In the genomic region with DNA sequence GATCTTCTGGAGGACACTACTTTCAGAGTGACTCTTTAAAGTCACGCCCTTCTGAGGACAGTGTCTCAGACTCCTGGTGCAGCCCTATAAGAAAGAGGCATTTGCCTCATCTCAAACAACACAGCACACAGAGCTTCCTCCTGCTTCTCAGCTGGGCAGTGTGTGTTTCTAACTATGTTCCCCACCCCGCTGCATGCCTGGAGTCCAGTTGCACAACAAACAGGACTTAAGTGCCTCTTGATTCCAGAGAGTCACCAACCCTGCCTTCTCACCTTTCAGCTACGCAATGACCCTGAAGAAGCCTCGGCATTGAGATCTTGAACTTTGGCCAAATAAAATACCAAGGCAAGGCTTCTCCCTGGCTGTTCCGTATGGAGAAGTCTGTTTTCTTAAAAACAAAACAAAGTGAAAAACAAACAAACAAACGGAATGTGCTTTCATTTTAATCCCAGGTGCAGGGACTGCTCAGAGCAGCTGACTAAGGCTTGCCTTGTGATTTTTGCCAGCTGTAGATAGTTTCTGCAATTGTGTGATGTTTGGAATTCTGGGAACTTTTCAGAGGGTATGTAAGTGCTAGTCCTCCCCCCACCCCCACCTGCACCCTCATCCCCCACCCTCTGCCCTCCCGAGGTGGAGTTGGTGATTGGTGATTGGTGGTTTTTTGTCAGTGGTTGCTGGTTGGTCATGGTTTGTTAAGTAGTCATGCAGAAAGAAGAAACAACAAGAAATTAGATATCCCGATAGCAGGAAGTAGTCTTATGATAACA, we compare ENCODE assay signal across 12 mouse cellular contexts. TPM values are rescaled to one million over a fixed set of nuclear protein-coding genes. Genes with fewer than 3 reads are reported as not detected.
A peak's percentile ranks its signal among the peaks of the same experiment; 100 is the strongest.
DNase-seq lines count a peak whose midpoint lies in the region; ATAC-seq and TF ChIP-seq lines count a peak whose summit lies in the region.
"Had no signal": no experiment of that assay in that cellular context is flagged by ENCODE, and none has a peak within 500 bp of the region (broad histone marks: within the 10 kb centered on the region; RNA-seq: fewer than 3 reads in every experiment).

No protein-coding gene starts in this region.

- H3K9me3 ChIP-seq in heart, embryonic 13.5 days: no peaks in the 10 kb centered on the region
- H3K9me3 ChIP-seq in kidney, postnatal 0 days (replicated peaks; ENCODE audit: low read length): no peaks in the 10 kb centered on the region
- H3K9me3 ChIP-seq in hindbrain, embryonic 13.5 days: no peaks in the 10 kb centered on the region
- no peaks in the 10 kb centered on the region for H3K9me3 ChIP-seq in neural tube, embryonic 15.5 days (replicated peaks)

- DNase-seq in heart, postnatal 4 days: no peak
- no peak for DNase-seq in Patski (ENCODE audit: low read depth, low spot score)
- DNase-seq in kidney, postnatal 0 days (ENCODE audit: low spot score): peak; percentile 86
- DNase-seq in lung, postnatal 36 days: peak; percentile 89
- no peak for DNase-seq in thymus, postnatal 4 days

- peak overlapping the region; percentile 28; the same call in 1 of the 2 replicates for H3K4me2 ChIP-seq in heart, embryonic 13.5 days
- H3K4me2 ChIP-seq in kidney, postnatal 0 days (ENCODE audit: low read length): peak overlapping the region; percentile 27
- no peak overlapping the region for H3K4me2 ChIP-seq in hindbrain, embryonic 13.5 days
- no peak overlapping the region for H3K4me2 ChIP-seq in neural tube, embryonic 15.5 days

- WGBS in heart, embryonic 13.5 days: 33% methylated on average over 8 of the region's 8 CpGs
- WGBS in kidney, postnatal 0 days: 16% methylated on average over 8 of the region's 8 CpGs
- WGBS in hindbrain, embryonic 13.5 days: 65% methylated on average over 8 of the region's 8 CpGs
- WGBS in neural tube, embryonic 15.5 days: 60% methylated on average over 8 of the region's 8 CpGs

- H3K27ac ChIP-seq in heart, embryonic 13.5 days (replicated peaks): no peak overlapping the region
- peak overlapping the region; percentile 55 for H3K27ac ChIP-seq in kidney, postnatal 0 days
- no peak overlapping the region for H3K27ac ChIP-seq in hindbrain, embryonic 13.5 days
- H3K27ac ChIP-seq in neural tube, embryonic 15.5 days (replicated peaks): no peak overlapping the region
- H3K27ac ChIP-seq: stomach, postnatal 0 days had no signal

- POLR2A ChIA-PET in Patski (lab: Charles Lee): interaction anchor here (0.6 to 1.5 kb wide), 6 partner anchors 19 to 75 kb away, joined by 3 to 6 read pairs (median 4); no protein-coding TSS in a partner anchor

- no peak overlapping the region for H3K9ac ChIP-seq in heart, embryonic 13.5 days
- no peak overlapping the region for H3K9ac ChIP-seq in kidney, postnatal 0 days (ENCODE audit: low read depth, low read length)
- H3K9ac ChIP-seq in hindbrain, embryonic 13.5 days: no peak overlapping the region
- H3K9ac ChIP-seq in neural tube, embryonic 15.5 days (replicated peaks): no peak overlapping the region

- no peaks in the 10 kb centered on the region for H3K36me3 ChIP-seq in heart, embryonic 13.5 days
- no peaks in the 10 kb centered on the region for H3K36me3 ChIP-seq in kidney, postnatal 0 days (ENCODE audit: insufficient read depth, low read length)
- H3K36me3 ChIP-seq in hindbrain, embryonic 13.5 days: no peaks in the 10 kb centered on the region
- no peaks in the 10 kb centered on the region for H3K36me3 ChIP-seq in neural tube, embryonic 15.5 days

- CTCF ChIA-PET in Patski (lab: Charles Lee): interaction anchor here (0.8 to 3.1 kb wide), 4 partner anchors 12 to 89 kb away, joined by 3 to 12 read pairs (median 6); no protein-coding TSS in a partner anchor

- ATAC-seq in heart, embryonic 13.5 days (ENCODE audit: extremely low read depth, insufficient number of reproducible peaks, low FRiP score, low TSS enrichment): no peak
- peak; percentile 82 for ATAC-seq in Patski
- peak; percentile 72 for ATAC-seq in kidney, postnatal 0 days (replicated peaks; ENCODE audit: low FRiP score, low read depth)
- ATAC-seq in hindbrain, embryonic 13.5 days (ENCODE audit: low FRiP score): no peak
- no peak for ATAC-seq in neural tube, embryonic 15.5 days (ENCODE audit: low FRiP score)
- ATAC-seq: forebrain, embryonic 16.5 days had no signal

- in situ Hi-C loops in Patski (cut with MboI; ENCODE audit: low pct_unique_long_range_greater_than_20kb): no loop called here

- peaks cover 33% of the 10 kb centered on the region for H3K4me1 ChIP-seq in heart, embryonic 13.5 days
- peaks cover 8% of the 10 kb centered on the region; the same call in 1 of the 2 replicates for H3K4me1 ChIP-seq in kidney, postnatal 0 days (replicated peaks; ENCODE audit: insufficient read depth, low read length)
- peaks cover 18% of the 10 kb centered on the region for H3K4me1 ChIP-seq in hindbrain, embryonic 13.5 days (replicated peaks)
- H3K4me1 ChIP-seq in neural tube, embryonic 15.5 days: no peaks in the 10 kb centered on the region

- no peaks in the 10 kb centered on the region; the same call in 1 of the 2 replicates for H3K27me3 ChIP-seq in heart, embryonic 13.5 days (replicated peaks)
- no peaks in the 10 kb centered on the region for H3K27me3 ChIP-seq in Patski
- H3K27me3 ChIP-seq in kidney, postnatal 0 days (ENCODE audit: insufficient read depth, low read length): no peaks in the 10 kb centered on the region
- H3K27me3 ChIP-seq in hindbrain, embryonic 13.5 days: 0 out of 2 replicates have a peak, but pooled peaks cover 3% of the 10 kb centered on the region
- H3K27me3 ChIP-seq in neural tube, embryonic 15.5 days (replicated peaks): no peaks in the 10 kb centered on the region

- H3K4me3 ChIP-seq in heart, embryonic 13.5 days: no peak overlapping the region
- H3K4me3 ChIP-seq in kidney, postnatal 0 days (replicated peaks; ENCODE audit: low read depth, low read length): no peak overlapping the region
- no peak overlapping the region for H3K4me3 ChIP-seq in hindbrain, embryonic 13.5 days
- no peak overlapping the region for H3K4me3 ChIP-seq in neural tube, embryonic 15.5 days (replicated peaks)

- TF ChIP-seq CTCF in Patski (IDR thresholded peaks at IDR 0.05): no peak
- TF ChIP-seq CTCF in kidney, postnatal 0 days (IDR thresholded peaks at IDR 0.05; ENCODE audit: low read depth): no peak

RNA-seq across cellular contexts. Expression of a gene that starts 31.5 kb away (rescaled TPM):
- polyA plus RNA-seq in heart, embryonic 13.5 days (2015; fragmentation: Nextera tagmentation; extraction: Ambion mirVana): 0.34 and 0.63 TPM in 2 replicates
- 1 to 10 TPM; 4.1 to 5.8 TPM for total RNA-seq in heart, postnatal 4 days (2021)
- 141 TPM for polyA plus RNA-seq in Patski (2021)
- polyA plus RNA-seq in kidney, postnatal 0 days (2015; fragmentation: Nextera tagmentation; extraction: Ambion mirVana): 4.1 and 5.0 TPM in 2 replicates
- polyA plus RNA-seq in hindbrain, embryonic 13.5 days (2015; fragmentation: Nextera tagmentation; extraction: Ambion mirVana): 5.1 and 5.4 TPM in 2 replicates
- polyA plus RNA-seq in neural tube, embryonic 15.5 days (2015; fragmentation: Nextera tagmentation; extraction: Ambion mirVana): 7.5 TPM in 2 replicates

RNA-seq across cellular contexts. Expression of a gene that starts 37.4 kb away (rescaled TPM):
- polyA plus RNA-seq in heart, embryonic 13.5 days (2015; fragmentation: Nextera tagmentation; extraction: Ambion mirVana): not detected in 2 replicates
- total RNA-seq in heart, postnatal 4 days (2021): not detected
- 0.22 TPM for polyA plus RNA-seq in Patski (2021)
- not detected in 2 replicates for polyA plus RNA-seq in kidney, postnatal 0 days (2015; fragmentation: Nextera tagmentation; extraction: Ambion mirVana)
- 0.63 and 0.95 TPM in 2 replicates for polyA plus RNA-seq in hindbrain, embryonic 13.5 days (2015; fragmentation: Nextera tagmentation; extraction: Ambion mirVana)
- polyA plus RNA-seq in neural tube, embryonic 15.5 days (2015; fragmentation: Nextera tagmentation; extraction: Ambion mirVana): 0.50 and 0.59 TPM in 2 replicates
- total RNA-seq: heart, adult 8-10 months; left cerebral cortex, postnatal 25 days had no signal
- polyA plus RNA-seq: stomach, postnatal 0 days had no signal

RNA-seq across cellular contexts. Expression of a gene that starts 49.0 kb away (rescaled TPM):
- polyA plus RNA-seq in heart, embryonic 13.5 days (2015; fragmentation: Nextera tagmentation; extraction: Ambion mirVana): 2.0 and 2.2 TPM in 2 replicates
- total RNA-seq in heart, postnatal 4 days (2021): 1 to 10 TPM; 5.3 to 5.8 TPM
- 110 TPM for polyA plus RNA-seq in Patski (2021)
- polyA plus RNA-seq in kidney, postnatal 0 days (2015; fragmentation: Nextera tagmentation; extraction: Ambion mirVana): 8.7 and 9.6 TPM in 2 replicates
- 17.6 and 22.5 TPM in 2 replicates for polyA plus RNA-seq in hindbrain, embryonic 13.5 days (2015; fragmentation: Nextera tagmentation; extraction: Ambion mirVana)
- polyA plus RNA-seq in neural tube, embryonic 15.5 days (2015; fragmentation: Nextera tagmentation; extraction: Ambion mirVana): 6.6 and 7.1 TPM in 2 replicates

Comparison
In these comparisons a context has a peak if more than half of its experiments do, and no peak if none do; other contexts are left out.
1. ATAC-seq: peak in Patski (single experiment) and kidney, postnatal 0 days (single experiment); none in heart, embryonic 13.5 days (single experiment), hindbrain, embryonic 13.5 days (single experiment) and neural tube, embryonic 15.5 days (single experiment).
2. H3K4me2 ChIP-seq: peak in heart, embryonic 13.5 days (single experiment) and kidney, postnatal 0 days (single experiment); none in hindbrain, embryonic 13.5 days (single experiment) and neural tube, embryonic 15.5 days (single experiment).
3. DNase-seq: peak in kidney, postnatal 0 days (single experiment) and lung, postnatal 36 days (single experiment); none in heart, postnatal 4 days (single experiment), Patski (single experiment) and thymus, postnatal 4 days (single experiment).
4. RNA of a gene that starts 31.5 kb away (polyA plus RNA-seq): 141 TPM in Patski (single experiment); 7.5 TPM in neural tube, embryonic 15.5 days, 5.1 to 5.4 TPM in hindbrain, embryonic 13.5 days, 4.1 to 5.0 TPM in kidney, postnatal 0 days and 0.34 to 0.63 TPM in heart, embryonic 13.5 days; every median in the first group is over 10 times any median in the second.